Mouse (Mus musculus) MEL (cell line): ENCODE data around the gene Znrf1. TPM values are rescaled to one million over a fixed set of nuclear protein-coding genes. Genes with fewer than 3 reads are reported as not detected.

ENCODE experiments used
- DNase-seq: peaks from one replicate; pipeline ENCODE4 v3.0.0; 2011; ENCODE audit warnings: low read depth, low spot score
- H3K27ac ChIP-seq: 2 replicates; pipeline ENCODE4 v1.5.1; 2012; ENCODE audit warnings: low read depth, mild to moderate bottlenecking, control low read depth, low read length, moderate library complexity; ENCODE audit not compliant: control insufficient read depth
- H3K27me3 ChIP-seq, 2 experiments: fragments of 150-350 bp in 1 of 2; sonication (generic) in 1 of 2; 2 replicates each; pipeline ENCODE4 v1.6.1; 2012; ENCODE audit warnings: low read length in 2 of 2, mild to moderate bottlenecking in 2 of 2, improper control_type of control experiment in 1 of 2, moderate library complexity in 1 of 2; ENCODE audit not compliant: insufficient read depth in 2 of 2, control insufficient read depth in 1 of 2
- H3K36me3 ChIP-seq, 2 experiments: 2 replicates each; pipeline ENCODE4 v1.6.1; 2012 to 2014; ENCODE audit warnings: low read length in 2 of 2, improper control_type of control experiment in 1 of 2, inconsistent platforms in 1 of 2, mild to moderate bottlenecking in 1 of 2; ENCODE audit not compliant: insufficient read depth in 2 of 2, control insufficient read depth in 1 of 2
- H3K4me1 ChIP-seq, 2 experiments: fragments of 150-350 bp in 1 of 2; sonication (generic) in 1 of 2; 2 replicates each; pipeline ENCODE4 v1.6.1; 2012; ENCODE audit warnings: low read length in 2 of 2, improper control_type of control experiment in 1 of 2, mild to moderate bottlenecking in 1 of 2; ENCODE audit not compliant: insufficient read depth in 2 of 2, control insufficient read depth in 1 of 2
- H3K4me3 ChIP-seq, 2 experiments: fragments of 150-350 bp in 1 of 2; sonication (generic) in 1 of 2; 2 replicates each; pipeline ENCODE4 v1.5.1; 2012; ENCODE audit warnings: low read depth in 2 of 2, low read length in 2 of 2, mild to moderate bottlenecking in 2 of 2, moderate library complexity in 2 of 2, control low read depth in 1 of 2, improper control_type of control experiment in 1 of 2; ENCODE audit not compliant: control insufficient read depth in 1 of 2, insufficient read depth in 1 of 2
- H3K79me2 ChIP-seq: 2 replicates; pipeline ENCODE4 v1.6.1; 2012; ENCODE audit warnings: mild to moderate bottlenecking, low read length, moderate library complexity; ENCODE audit not compliant: control insufficient read depth, poor library complexity, insufficient read depth
- H3K9ac ChIP-seq: 2 replicates; pipeline ENCODE4 v1.6.1; 2012; ENCODE audit warnings: low read depth, mild to moderate bottlenecking, control low read depth, low read length, moderate library complexity; ENCODE audit not compliant: control insufficient read depth, poor library complexity, severe bottlenecking
- H3K9me3 ChIP-seq: fragments of 150-350 bp; sonication (generic); replicated peaks from 2 replicates; pipeline ENCODE4 v1.6.1; 2012; ENCODE audit warnings: mild to moderate bottlenecking, low read length, improper control_type of control experiment, moderate library complexity; ENCODE audit not compliant: insufficient read depth
- BHLHE40 ChIP-seq: IDR thresholded peaks from 2 replicates; pipeline ENCODE4 v1.6.1; 2012; ENCODE audit warnings: low read depth, mild to moderate bottlenecking, inconsistent platforms, low read length, improper control_type of control experiment, borderline replicate concordance
- CHD1 ChIP-seq: IDR thresholded peaks from 2 replicates; pipeline ENCODE4 v1.6.1; 2012; ENCODE audit warnings: low read depth, mild to moderate bottlenecking, inconsistent platforms, low read length, improper control_type of control experiment
- CTCF ChIP-seq, 3 experiments: IDR thresholded peaks in 2 of 3; conservative IDR thresholded peaks in 1 of 3; 2 replicates each; pipeline ENCODE4 v1.5.1; 2011 to 2012; ENCODE audit warnings: low read length in 3 of 3, low read depth in 2 of 3, mild to moderate bottlenecking in 2 of 3, improper control_type of control experiment in 1 of 3, inconsistent platforms in 1 of 3, mixed read lengths in 1 of 3, moderate library complexity in 1 of 3; ENCODE audit not compliant: control insufficient read depth in 1 of 3, insufficient read depth in 1 of 3, poor library complexity in 1 of 3, severe bottlenecking in 1 of 3
- E2F4 ChIP-seq: IDR thresholded peaks from 2 replicates; pipeline ENCODE4 v1.6.1; 2011; ENCODE audit warnings: low read depth, low read length, improper control_type of control experiment, borderline replicate concordance
- GABPA ChIP-seq: IDR thresholded peaks from 2 replicates; pipeline ENCODE4 v1.6.1; 2012; ENCODE audit warnings: low read depth, mild to moderate bottlenecking, inconsistent platforms, low read length, improper control_type of control experiment, moderate library complexity
- GATA1 ChIP-seq: IDR thresholded peaks from 2 replicates; pipeline ENCODE4 v1.6.1; 2011; ENCODE audit warnings: low read depth, low read length, improper control_type of control experiment
- HCFC1 ChIP-seq: IDR thresholded peaks from 2 replicates; pipeline ENCODE4 v1.6.1; 2012; ENCODE audit warnings: low read depth, mild to moderate bottlenecking, inconsistent platforms, low read length, improper control_type of control experiment, moderate library complexity
- JUND ChIP-seq: IDR thresholded peaks from 2 replicates; pipeline ENCODE4 v1.6.1; 2011; ENCODE audit warnings: low read depth, mild to moderate bottlenecking, improper control_type of control experiment, low read length
- MAFK ChIP-seq: IDR thresholded peaks from 2 replicates; pipeline ENCODE4 v1.6.1; 2011; ENCODE audit warnings: low read depth, mild to moderate bottlenecking, low read length, improper control_type of control experiment, borderline replicate concordance
- MAX ChIP-seq: IDR thresholded peaks from 2 replicates; pipeline ENCODE4 v1.6.1; 2011; ENCODE audit warnings: low read length, improper control_type of control experiment
- MEF2A ChIP-seq: IDR thresholded peaks from 2 replicates; pipeline ENCODE4 v1.6.1; 2014; ENCODE audit warnings: low read depth, mild to moderate bottlenecking, inconsistent platforms, low read length, improper control_type of control experiment; ENCODE audit not compliant: poor library complexity, insufficient replicate concordance, severe bottlenecking; ENCODE audit errors: extremely low read depth
- MYB ChIP-seq: IDR thresholded peaks from 2 replicates; pipeline ENCODE4 v1.6.1; 2011; ENCODE audit warnings: mild to moderate bottlenecking, low read depth, low read length, improper control_type of control experiment
- POLR2A ChIP-seq, 2 experiments: IDR thresholded peaks; 2 replicates each; pipeline ENCODE4 v1.6.1; 2011 to 2012; ENCODE audit warnings: low read length in 2 of 2, mild to moderate bottlenecking in 2 of 2, control low read depth in 1 of 2, improper control_type of control experiment in 1 of 2, low read depth in 1 of 2, moderate library complexity in 1 of 2; ENCODE audit not compliant: control insufficient read depth in 1 of 2, insufficient read depth in 1 of 2, poor library complexity in 1 of 2
- POLR2AphosphoS2 ChIP-seq: IDR thresholded peaks from 2 replicates; pipeline ENCODE4 v1.6.1; 2011; ENCODE audit warnings: low read length, improper control_type of control experiment
- POLR2AphosphoS5 ChIP-seq: IDR thresholded peaks from 2 replicates; pipeline ENCODE4 v1.6.1; 2012; ENCODE audit warnings: low read depth, borderline replicate concordance, mild to moderate bottlenecking, inconsistent platforms, low read length, moderate library complexity, mixed read lengths
- RAD21 ChIP-seq: IDR thresholded peaks from 2 replicates; pipeline ENCODE4 v1.6.1; 2011; ENCODE audit warnings: mild to moderate bottlenecking, low read depth, low read length, improper control_type of control experiment
- SIN3A ChIP-seq: IDR thresholded peaks from 2 replicates; pipeline ENCODE4 v1.6.1; 2012; ENCODE audit warnings: low read length, improper control_type of control experiment, inconsistent platforms
- TAL1 ChIP-seq: IDR thresholded peaks from 2 replicates; pipeline ENCODE4 v1.6.1; 2012; ENCODE audit warnings: mild to moderate bottlenecking, inconsistent platforms, low read length, moderate library complexity, mixed read lengths
- USF2 ChIP-seq, 2 experiments: IDR thresholded peaks; 2 replicates each; pipeline ENCODE4 v1.6.1; 2011 to 2012; ENCODE audit warnings: improper control_type of control experiment in 2 of 2, low read length in 2 of 2, borderline replicate concordance in 1 of 2, inconsistent platforms in 1 of 2, low read depth in 1 of 2, mild to moderate bottlenecking in 1 of 2; ENCODE audit not compliant: insufficient read depth in 1 of 2
- ZC3H11A ChIP-seq: IDR thresholded peaks from 2 replicates; pipeline ENCODE4 v1.6.1; 2012; ENCODE audit warnings: low read depth, mild to moderate bottlenecking, inconsistent platforms, low read length, improper control_type of control experiment
- ZMIZ1 ChIP-seq: IDR thresholded peaks from 2 replicates; pipeline ENCODE4 v1.6.1; 2012; ENCODE audit warnings: low read depth, mild to moderate bottlenecking, inconsistent platforms, low read length, improper control_type of control experiment, moderate library complexity
- polyA plus RNA-seq, 2 experiments: library from polyadenylated mRNA; stranded (reverse) in 1 of 2; unstranded in 1 of 2; fragments of >175 nt in 1 of 2; fragments of >200 nt in 1 of 2; gene quantifications; 2 replicates each; pipeline versions ENCODE4 v1.2.1 to v1.2.4; 2012; ENCODE audit warnings: low replicate concordance in 2 of 2, low read depth in 1 of 2; ENCODE audit not compliant: insufficient read length in 2 of 2, insufficient read depth in 1 of 2, missing spikeins in 1 of 2
- total RNA-seq: library from RNA; depleted of rRNA; stranded (reverse); fragments of 300-350 nt; gene quantifications from 2 replicates; pipeline ENCODE4 v1.2.3, GENCODE M21; 2012; rRNA removed

Znrf1 gene
- total and polyA plus RNA-seq, 3 experiments: 18.4 to 36.0 TPM; not detected in 1

DNA sequence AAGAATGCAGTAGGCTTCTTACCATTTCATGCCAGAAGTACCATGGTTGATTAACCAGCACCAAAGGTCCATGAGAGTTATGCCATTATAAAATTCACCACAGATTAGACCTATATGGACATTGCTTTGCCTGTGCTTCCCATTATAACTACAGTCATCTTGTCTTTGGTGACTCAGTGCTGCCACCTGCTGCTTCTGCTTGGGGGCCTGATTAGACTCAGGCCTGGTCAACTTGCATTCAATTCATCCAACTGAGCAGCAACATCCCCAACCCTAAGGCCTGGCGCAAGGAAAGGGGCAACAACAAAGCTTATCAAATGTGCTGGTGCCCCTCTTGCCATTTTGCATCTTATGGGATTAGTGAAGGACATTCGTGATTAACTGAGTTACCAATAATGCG lies 126.6 kb downstream of the Znrf1 start (continued):
- TF ChIP-seq MEF2A (no peak), POLR2AphosphoS5 (no peak), BHLHE40 (no peak), ZMIZ1 (no peak), MAFK (no peak), USF2 (IDR thresholded peaks at IDR 0.05; ENCODE audit: borderline replicate concordance in 1 of 2, insufficient read depth in 1 of 2, low read depth in 1 of 2, low read length in 2 of 2) (no peak), ZC3H11A (peak; percentile 64; the same call in 1 of the 2 replicates), E2F4 (no peak), POLR2A (IDR thresholded peaks at IDR 0.05; ENCODE audit: control insufficient read depth in 1 of 2, insufficient read depth in 1 of 2, low read depth in 1 of 2, low read length in 2 of 2, poor library complexity in 1 of 2) (no peak), GATA1 (no peak), GABPA (no peak), RAD21 (peak; percentile 78), CHD1 (no peak), POLR2AphosphoS2 (no peak), MAX (no peak)

DNA sequence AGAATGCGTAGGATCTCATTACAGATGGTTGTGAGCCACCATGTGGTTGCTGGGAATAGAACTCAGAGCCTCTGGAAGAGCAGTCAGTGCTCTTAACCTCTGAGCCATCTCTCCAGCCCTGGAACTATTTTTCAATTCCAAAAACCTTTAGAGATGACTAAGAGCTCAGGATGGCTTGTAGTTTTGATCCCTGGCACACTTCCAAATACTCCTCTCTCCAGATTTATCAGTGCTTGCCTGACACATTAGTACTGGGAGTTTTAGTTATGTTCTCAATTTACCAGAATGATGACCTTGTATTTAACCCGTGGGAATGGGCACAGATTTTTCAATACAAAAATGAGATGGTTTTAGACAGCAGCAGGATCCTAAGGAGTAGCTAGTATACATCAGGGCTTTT lies 130.9 kb downstream of the Znrf1 start:
- Histone ChIP-seq H3K36me3 (peaks cover 0 to 12% of the 10 kb centered on the region in 2 experiments; a peak in 2 of 4 replicates), H3K79me2 (no peaks in the 10 kb centered on the region)
- TF ChIP-seq HCFC1 (no peak), MYB (no peak), TAL1 (no peak), BHLHE40 (no peak), E2F4 (no peak), CTCF (IDR thresholded peaks at IDR 0.05 in 2 of 3, conservative IDR thresholded peaks at IDR 0.05 in 1 of 3; ENCODE audit: control insufficient read depth in 1 of 3, insufficient read depth in 1 of 3, low read depth in 2 of 3, low read length in 3 of 3, poor library complexity in 1 of 3, severe bottlenecking in 1 of 3) (no peak), CHD1 (no peak), JUND (no peak), SIN3A (no peak)

More for the DNA sequence above, 130.9 kb downstream of the Znrf1 start:
- no peaks in the 10 kb centered on the region for H3K27me3 ChIP-seq
- DNase-seq: no peak
- H3K9me3 ChIP-seq: no peaks in the 10 kb centered on the region
- H3K4me1 ChIP-seq: no peaks in the 10 kb centered on the region
- no peak overlapping the region for H3K9ac ChIP-seq
- H3K27ac ChIP-seq: no peak overlapping the region
- H3K4me3 ChIP-seq: no peak overlapping the region

Other genes with a start within 250 kb of the Znrf1 start
- gene Rfwd3, start 235.9 kb upstream of the Znrf1 start, total RNA-seq: 54.2 and 59.3 TPM in 2 replicates
- 10 to 100 TPM in 1 of 2 experiments, not detected in 1; 63.2 TPM for gene Rfwd3, start 235.9 kb upstream of the Znrf1 start, polyA plus RNA-seq
- gene Mlkl, start 197.9 kb upstream of the Znrf1 start, total RNA-seq: 9.3 and 12.1 TPM in 2 replicates
- 10 to 100 TPM in 1 of 2 experiments, not detected in 1; 20.1 TPM for gene Mlkl, start 197.9 kb upstream of the Znrf1 start, polyA plus RNA-seq
- not detected in 2 replicates for gene Fa2h, start 142.3 kb upstream of the Znrf1 start, total RNA-seq
- not detected for gene Fa2h, start 142.3 kb upstream of the Znrf1 start, polyA plus RNA-seq
- gene Wdr59, start 14.0 kb upstream of the Znrf1 start, total RNA-seq: 6.5 and 7.4 TPM in 2 replicates
- gene Wdr59, start 14.0 kb upstream of the Znrf1 start, polyA plus RNA-seq: 10 to 100 TPM in 1 of 2 experiments, not detected in 1; 16.6 TPM
- gene Ldhd, start 94.3 kb downstream of the Znrf1 start, total RNA-seq: 0.03 and 0.04 TPM in 2 replicates
- not detected for gene Ldhd, start 94.3 kb downstream of the Znrf1 start, polyA plus RNA-seq
- 12.0 and 12.2 TPM in 2 replicates for gene Zfp1, start 107.3 kb downstream of the Znrf1 start, total RNA-seq
- gene Zfp1, start 107.3 kb downstream of the Znrf1 start, polyA plus RNA-seq: 10 to 100 TPM in 1 of 2 experiments, not detected in 1; 12.4 TPM
- not detected in 2 replicates for gene Ctrb1, start 154.9 kb downstream of the Znrf1 start, total RNA-seq
- not detected for gene Ctrb1, start 154.9 kb downstream of the Znrf1 start, polyA plus RNA-seq
- 6.5 and 7.5 TPM in 2 replicates for gene Bcar1, start 207.7 kb downstream of the Znrf1 start, total RNA-seq
- 10 to 100 TPM in 1 of 2 experiments, not detected in 1; 17.4 TPM for gene Bcar1, start 207.7 kb downstream of the Znrf1 start, polyA plus RNA-seq